Comparison of ENCODE assay signal across 20 mouse cellular contexts in the genomic region with DNA sequence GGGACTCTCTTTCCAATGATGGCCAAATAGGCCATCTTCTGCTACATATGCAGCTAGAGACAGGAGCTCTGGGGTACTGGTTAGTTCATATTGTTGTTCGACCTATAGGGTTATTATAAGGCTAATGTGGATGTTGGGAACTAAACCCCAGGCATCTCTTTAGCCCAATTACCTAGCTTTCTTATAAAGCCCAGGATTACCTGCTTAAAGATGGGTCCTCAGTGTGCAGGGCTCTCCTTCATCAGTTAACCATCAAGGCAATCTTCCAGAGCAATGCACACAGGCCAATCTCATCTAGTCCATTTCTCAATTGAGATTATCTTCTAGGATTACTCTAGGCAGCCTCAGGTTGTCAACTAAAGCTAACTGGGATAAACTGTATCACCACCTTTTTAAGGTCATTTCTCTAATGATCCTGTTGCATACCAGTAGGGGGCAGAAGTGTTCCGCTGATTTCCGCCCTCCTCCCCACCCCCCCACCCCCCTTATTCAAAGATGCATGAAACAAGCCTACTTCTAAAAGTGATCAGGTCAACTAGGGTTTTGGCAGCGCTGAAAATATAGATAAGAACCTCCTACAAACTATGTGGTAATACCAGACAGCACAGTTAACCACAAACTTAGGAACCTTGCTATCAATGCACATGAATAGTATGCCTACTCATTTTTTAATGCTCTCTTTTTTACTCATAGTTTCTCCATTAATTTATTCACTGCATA. TPM values are rescaled to one million over a fixed set of nuclear protein-coding genes. Genes with fewer than 3 reads are reported as not detected.
DNase-seq lines count a peak whose midpoint lies in the region; ATAC-seq and TF ChIP-seq lines count a peak whose summit lies in the region.
"Had no signal": no experiment of that assay in that cellular context is flagged by ENCODE, and none has a peak within 500 bp of the region (broad histone marks: within the 10 kb centered on the region; RNA-seq: fewer than 3 reads in every experiment).

No protein-coding gene starts in this region.

- no peak overlapping the region for H3K9ac ChIP-seq in liver, embryonic 16.5 days (ENCODE audit: low read depth, low read length)
- H3K9ac ChIP-seq: embryonic facial prominence, embryonic 15.5 days; hindbrain, embryonic 15.5 days; limb, embryonic 13.5 days had no signal

- no peak overlapping the region for H3K27ac ChIP-seq in liver, embryonic 16.5 days (ENCODE audit: low read length)
- H3K27ac ChIP-seq: embryonic facial prominence, embryonic 15.5 days; hindbrain, embryonic 15.5 days; limb, embryonic 13.5 days had no signal

- no peak overlapping the region for H3K4me2 ChIP-seq in liver, embryonic 16.5 days (ENCODE audit: low read depth, low read length)
- H3K4me2 ChIP-seq: embryonic facial prominence, embryonic 15.5 days; hindbrain, embryonic 15.5 days; limb, embryonic 13.5 days had no signal

- H3K9me3 ChIP-seq in liver, embryonic 16.5 days (replicated peaks; ENCODE audit: control insufficient read depth, low read length): no peaks in the 10 kb centered on the region
- H3K9me3 ChIP-seq: embryonic facial prominence, embryonic 15.5 days; hindbrain, embryonic 15.5 days; limb, embryonic 13.5 days had no signal

- DNase-seq in adrenal gland, postnatal 25 days: peak; percentile 0
- no peak for DNase-seq in adrenal gland, postnatal 10 days
- DNase-seq in B cell, adult 2 months: peak; percentile 34 to 36
- no peak for DNase-seq in cerebellum, adult 9-10 months
- no peak for DNase-seq in ovary, postnatal 14 days (ENCODE audit: low spot score)
- DNase-seq in lung, adult 2 months: no peak
- DNase-seq: cerebellum, postnatal 10 days; kidney, adult 8-10 months; lung, postnatal 4 days; right cerebral cortex, postnatal 4 days had no signal

- TF ChIP-seq POLR2A in lung, adult 2 months (IDR thresholded peaks at IDR 0.05; ENCODE audit: borderline replicate concordance, extremely low read depth, low read depth, low read length): no peak

- no peaks in the 10 kb centered on the region for H3K36me3 ChIP-seq in liver, embryonic 16.5 days (ENCODE audit: control insufficient read depth, insufficient read depth)
- H3K36me3 ChIP-seq: embryonic facial prominence, embryonic 15.5 days; hindbrain, embryonic 15.5 days; limb, embryonic 13.5 days had no signal

- H3K4me3 ChIP-seq in liver, embryonic 16.5 days (ENCODE audit: low read depth, low read length): no peak overlapping the region
- H3K4me3 ChIP-seq in lung, adult 2 months (replicated peaks; ENCODE audit: extremely low read depth, low read depth, low read length): no peak overlapping the region
- H3K4me3 ChIP-seq: embryonic facial prominence, embryonic 15.5 days; hindbrain, embryonic 15.5 days; limb, embryonic 13.5 days had no signal

- 5% methylated on average over 4 of the region's 4 CpGs for WGBS in liver, embryonic 16.5 days (ENCODE audit: insufficient replicate concordance)
- WGBS in lung, adult 2 months: 24% methylated on average over 4 of the region's 4 CpGs

- H3K4me1 ChIP-seq in liver, embryonic 16.5 days (ENCODE audit: control insufficient read depth, low read depth, low read length): no peaks in the 10 kb centered on the region; the same call in 1 of the 2 replicates
- no peaks in the 10 kb centered on the region for H3K4me1 ChIP-seq in lung, adult 2 months (ENCODE audit: control insufficient read depth, insufficient read depth, low read length)
- H3K4me1 ChIP-seq: embryonic facial prominence, embryonic 15.5 days; hindbrain, embryonic 15.5 days; limb, embryonic 13.5 days had no signal

- TF ChIP-seq CTCF in lung, adult 2 months (IDR thresholded peaks at IDR 0.05; ENCODE audit: insufficient read depth, low read length): no peak

- H3K27me3 ChIP-seq in liver, embryonic 16.5 days (ENCODE audit: control insufficient read depth, insufficient read depth, low read depth, low read length): no peaks in the 10 kb centered on the region
- H3K27me3 ChIP-seq: embryonic facial prominence, embryonic 15.5 days; hindbrain, embryonic 15.5 days; limb, embryonic 13.5 days had no signal

- ATAC-seq in common myeloid progenitor, adult 5-6 weeks (replicated peaks; ENCODE audit: low read depth, poor library complexity, severe bottlenecking): peak; percentile 100
- ATAC-seq in liver, embryonic 16.5 days (ENCODE audit: low read depth): peak; percentile 93
- ATAC-seq: forebrain, embryonic 16.5 days had no signal

RNA-seq across cellular contexts. Expression of a gene that starts 1.2 kb away (rescaled TPM):
- total RNA-seq in adrenal gland, postnatal 25 days (2021): not detected in 2 replicates
- total RNA-seq in adrenal gland, postnatal 10 days (2021): not detected
- not detected in 2 replicates for total RNA-seq in common myeloid progenitor, adult 5-6 weeks (2017)
- not detected in 2 replicates for polyA plus RNA-seq in liver, embryonic 16.5 days (2015; fragmentation: Nextera tagmentation; extraction: Ambion mirVana)
- polyA plus RNA-seq in lung, adult 2 months (2012; rRNA removed): not detected in 2 replicates
- total RNA-seq: layer of hippocampus, adult 8-10 months had no signal
- polyA plus RNA-seq: C2C12; embryonic facial prominence, embryonic 15.5 days; forebrain, embryonic 16.5 days; gonadal fat pad, adult 2 months; hindbrain, embryonic 15.5 days; limb, embryonic 13.5 days; stomach, embryonic 16.5 days had no signal

RNA-seq across cellular contexts. Expression of a gene that starts 13.3 kb away (rescaled TPM):
- total RNA-seq in adrenal gland, postnatal 25 days (2021): not detected in 2 replicates
- not detected for total RNA-seq in adrenal gland, postnatal 10 days (2021)
- not detected in 2 replicates for total RNA-seq in common myeloid progenitor, adult 5-6 weeks (2017)
- not detected in 2 replicates for polyA plus RNA-seq in liver, embryonic 16.5 days (2015; fragmentation: Nextera tagmentation; extraction: Ambion mirVana)
- not detected in 2 replicates for polyA plus RNA-seq in lung, adult 2 months (2012; rRNA removed)
- total RNA-seq: layer of hippocampus, adult 8-10 months had no signal
- polyA plus RNA-seq: C2C12; forebrain, embryonic 16.5 days; gonadal fat pad, adult 2 months; hindbrain, embryonic 15.5 days; limb, embryonic 13.5 days; stomach, embryonic 16.5 days had no signal

RNA-seq across cellular contexts. Expression of a gene that starts 21.0 kb away (rescaled TPM):
- 217 and 281 TPM in 2 replicates for total RNA-seq in adrenal gland, postnatal 25 days (2021)
- 100 to 1,000 TPM; 489 to 710 TPM for total RNA-seq in adrenal gland, postnatal 10 days (2021)
- 13.0 and 18.6 TPM in 2 replicates for total RNA-seq in common myeloid progenitor, adult 5-6 weeks (2017)
- polyA plus RNA-seq in liver, embryonic 16.5 days (2015; fragmentation: Nextera tagmentation; extraction: Ambion mirVana): 43,947 and 47,652 TPM in 2 replicates
- polyA plus RNA-seq in lung, adult 2 months (2012; rRNA removed): 1,037 and 2,074 TPM in 2 replicates
- polyA plus RNA-seq: C2C12 had no signal

RNA-seq across cellular contexts. Expression of a gene that starts 21.4 kb away (rescaled TPM):
- not detected in 2 replicates for total RNA-seq in adrenal gland, postnatal 25 days (2021)
- not detected for total RNA-seq in adrenal gland, postnatal 10 days (2021)
- not detected in 2 replicates for total RNA-seq in common myeloid progenitor, adult 5-6 weeks (2017)
- polyA plus RNA-seq in liver, embryonic 16.5 days (2015; fragmentation: Nextera tagmentation; extraction: Ambion mirVana): not detected in 2 replicates
- polyA plus RNA-seq in lung, adult 2 months (2012; rRNA removed): not detected in 2 replicates
- total RNA-seq: layer of hippocampus, adult 8-10 months had no signal
- polyA plus RNA-seq: C2C12; forebrain, embryonic 16.5 days; gonadal fat pad, adult 2 months; hindbrain, embryonic 15.5 days; limb, embryonic 13.5 days; stomach, embryonic 16.5 days had no signal

RNA-seq across cellular contexts. Expression of a gene that starts 35.1 kb away (rescaled TPM):
- total RNA-seq in adrenal gland, postnatal 25 days (2021): 2,100 and 2,179 TPM in 2 replicates
- total RNA-seq in adrenal gland, postnatal 10 days (2021): 1,000 to 10,000 TPM; 3,542 to 4,429 TPM
- total RNA-seq in common myeloid progenitor, adult 5-6 weeks (2017): 16.6 and 33.2 TPM in 2 replicates
- 113,562 and 115,549 TPM in 2 replicates for polyA plus RNA-seq in liver, embryonic 16.5 days (2015; fragmentation: Nextera tagmentation; extraction: Ambion mirVana)
- polyA plus RNA-seq in lung, adult 2 months (2012; rRNA removed): 9,354 and 20,945 TPM in 2 replicates
- polyA plus RNA-seq: C2C12 had no signal

Comparison
In these comparisons a context has a peak if more than half of its experiments do, and no peak if none do; other contexts are left out.
1. DNase-seq: peak in adrenal gland, postnatal 25 days (single experiment) and B cell, adult 2 months (2 of 2); none in adrenal gland, postnatal 10 days (single experiment), cerebellum, adult 9-10 months (single experiment), ovary, postnatal 14 days (single experiment) and lung, adult 2 months (single experiment).
2. RNA of a gene that starts 21.0 kb away (total RNA-seq): 489 to 710 TPM in adrenal gland, postnatal 10 days and 217 to 281 TPM in adrenal gland, postnatal 25 days; 13.0 to 18.6 TPM in common myeloid progenitor, adult 5-6 weeks; every median in the first group is over 10 times any median in the second.